Mouse (Mus musculus): ENCODE results near the gene Kidins220.

DNA sequence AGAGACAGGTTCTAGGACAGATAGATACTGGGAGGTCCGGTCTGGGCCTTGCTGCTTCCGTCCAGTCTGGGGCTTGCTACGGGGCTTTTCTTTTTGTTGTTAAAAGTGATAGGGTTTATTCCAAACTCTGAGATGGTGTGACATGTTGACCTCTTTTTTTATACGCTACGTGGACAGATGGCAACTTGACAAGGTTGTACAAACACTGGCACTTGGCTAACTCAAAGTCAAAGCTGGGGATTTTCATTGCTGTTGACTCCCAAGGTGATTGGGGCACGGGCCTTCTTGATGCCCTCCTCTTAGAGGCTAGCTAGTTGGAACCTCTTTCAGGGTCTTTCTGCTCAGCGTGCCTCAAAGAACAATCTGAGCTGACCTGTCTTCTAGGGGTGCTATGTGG lies 136.0 kb downstream of the Kidins220 start:
- TF ChIP-seq CTCF (IDR thresholded peaks at IDR 0.05; ENCODE audit: extremely low read depth, insufficient read length, insufficient replicate concordance, low read depth, low read length) (no peak), POLR2A (IDR thresholded peaks at IDR 0.05; ENCODE audit: low read depth, low read length) (no peak)

Data from small intestine, adult 2 months (tissue).